Mouse (Mus musculus): ENCODE measurements around the gene Sav1. TPM values are rescaled to one million over a fixed set of nuclear protein-coding genes. Genes with fewer than 3 reads are reported as not detected.

Sav1 gene
- total and polyA plus RNA-seq, 2 experiments, result 5.4 to 10.1 TPM

GRCm38 (mm10) chr12:69967112-69967511, 19.7 kb downstream of the Sav1 start:
- no peak overlapping the region for H3K9ac ChIP-seq (ENCODE audit: low read depth, low read length)
- no peaks in the 10 kb centered on the region; the same call in 1 of the 2 replicates for H3K4me1 ChIP-seq (ENCODE audit: control insufficient read depth, insufficient read depth, low read length)
- H3K27ac ChIP-seq (replicated peaks; ENCODE audit: insufficient read depth, low read depth, low read length), result no peak overlapping the region
- no peak for TF ChIP-seq POLR2A (IDR thresholded peaks at IDR 0.05; ENCODE audit: extremely low read depth, insufficient read depth, low read length)
- no peak for TF ChIP-seq CTCF (IDR thresholded peaks at IDR 0.05; ENCODE audit: low read depth, low read length)
- peaks cover 7% of the 10 kb centered on the region; the same call in 1 of the 2 replicates for H3K79me2 ChIP-seq (ENCODE audit: control insufficient read depth, insufficient read depth, low read length)
- peaks cover 47% of the 10 kb centered on the region for H3K36me3 ChIP-seq (ENCODE audit: control insufficient read depth, insufficient read depth, low read length)
- no peaks in the 10 kb centered on the region for H3K27me3 ChIP-seq (ENCODE audit: control insufficient read depth, insufficient read depth, low read length)
- no peak overlapping the region for H3K4me3 ChIP-seq (ENCODE audit: insufficient read depth, low read depth, low read length)
- 84% methylated on average over 6 of the region's 6 CpGs for WGBS
- no peak for DNase-seq (ENCODE audit: extremely low read depth, low read depth, low spot score)

- no peaks in the 10 kb centered on the region for H3K4me1 ChIP-seq (ENCODE audit: control insufficient read depth, insufficient read depth, low read length)
- DNase-seq (ENCODE audit: extremely low read depth, low read depth, low spot score), result peak; percentile 19
- peaks cover 48% of the 10 kb centered on the region for H3K36me3 ChIP-seq (ENCODE audit: control insufficient read depth, insufficient read depth, low read length)
- no peaks in the 10 kb centered on the region for H3K27me3 ChIP-seq (ENCODE audit: control insufficient read depth, insufficient read depth, low read length)
- 73% methylated on average over 5 of the region's 5 CpGs for WGBS
- H3K9ac ChIP-seq (ENCODE audit: low read depth, low read length), result no peak overlapping the region
- no peak overlapping the region for H3K4me3 ChIP-seq (ENCODE audit: insufficient read depth, low read depth, low read length)
- H3K27ac ChIP-seq (replicated peaks; ENCODE audit: insufficient read depth, low read depth, low read length), result no peak overlapping the region
- peaks cover 3% of the 10 kb centered on the region; the same call in 1 of the 2 replicates for H3K79me2 ChIP-seq (ENCODE audit: control insufficient read depth, insufficient read depth, low read length)
- TF ChIP-seq POLR2A (IDR thresholded peaks at IDR 0.05; ENCODE audit: extremely low read depth, insufficient read depth, low read length) (no peak), CTCF (IDR thresholded peaks at IDR 0.05; ENCODE audit: low read depth, low read length) (no peak)
Measured at GRCm38 (mm10) chr12:69966071-69966470, 20.7 kb downstream of the Sav1 start.

- H3K4me3 ChIP-seq (ENCODE audit: insufficient read depth, low read depth, low read length), result no peak overlapping the region
- no peaks in the 10 kb centered on the region for H3K27me3 ChIP-seq (ENCODE audit: control insufficient read depth, insufficient read depth, low read length)
- TF ChIP-seq POLR2A (IDR thresholded peaks at IDR 0.05; ENCODE audit: extremely low read depth, insufficient read depth, low read length) (no peak), CTCF (IDR thresholded peaks at IDR 0.05; ENCODE audit: low read depth, low read length) (no peak)
- peaks cover 3% of the 10 kb centered on the region; the same call in 1 of the 2 replicates for H3K79me2 ChIP-seq (ENCODE audit: control insufficient read depth, insufficient read depth, low read length)
- no peak for DNase-seq (ENCODE audit: extremely low read depth, low read depth, low spot score)
- no peak overlapping the region for H3K27ac ChIP-seq (replicated peaks; ENCODE audit: insufficient read depth, low read depth, low read length)
- H3K36me3 ChIP-seq (ENCODE audit: control insufficient read depth, insufficient read depth, low read length), result peaks cover 46% of the 10 kb centered on the region
- no peaks in the 10 kb centered on the region for H3K4me1 ChIP-seq (ENCODE audit: control insufficient read depth, insufficient read depth, low read length)
- 87% methylated on average over 3 of the region's 3 CpGs for WGBS
- H3K9ac ChIP-seq (ENCODE audit: low read depth, low read length), result no peak overlapping the region
Measured at GRCm38 (mm10) chr12:69965644-69966043, 21.2 kb downstream of the Sav1 start.

GRCm38 (mm10) chr12:69963141-69963540, 23.7 kb downstream of the Sav1 start:
- TF ChIP-seq CTCF (IDR thresholded peaks at IDR 0.05; ENCODE audit: low read depth, low read length) (no peak), POLR2A (IDR thresholded peaks at IDR 0.05; ENCODE audit: extremely low read depth, insufficient read depth, low read length) (no peak)
- Histone ChIP-seq H3K36me3 (ENCODE audit: control insufficient read depth, insufficient read depth, low read length) (peaks cover 36% of the 10 kb centered on the region), H3K27ac (replicated peaks; ENCODE audit: insufficient read depth, low read depth, low read length) (no peak overlapping the region), H3K27me3 (ENCODE audit: control insufficient read depth, insufficient read depth, low read length) (no peaks in the 10 kb centered on the region), H3K79me2 (ENCODE audit: control insufficient read depth, insufficient read depth, low read length) (no peaks in the 10 kb centered on the region), H3K4me3 (ENCODE audit: insufficient read depth, low read depth, low read length) (no peak overlapping the region), H3K4me1 (ENCODE audit: control insufficient read depth, insufficient read depth, low read length) (no peaks in the 10 kb centered on the region), H3K9ac (ENCODE audit: low read depth, low read length) (no peak overlapping the region)
- no peak for DNase-seq (ENCODE audit: extremely low read depth, low read depth, low spot score)
- 92% methylated on average over 6 of the region's 6 CpGs for WGBS

- Histone ChIP-seq H3K4me1 (ENCODE audit: control insufficient read depth, insufficient read depth, low read length) (no peaks in the 10 kb centered on the region), H3K27me3 (ENCODE audit: control insufficient read depth, insufficient read depth, low read length) (no peaks in the 10 kb centered on the region), H3K79me2 (ENCODE audit: control insufficient read depth, insufficient read depth, low read length) (no peaks in the 10 kb centered on the region), H3K27ac (replicated peaks; ENCODE audit: insufficient read depth, low read depth, low read length) (no peak overlapping the region), H3K9ac (ENCODE audit: low read depth, low read length) (no peak overlapping the region), H3K36me3 (ENCODE audit: control insufficient read depth, insufficient read depth, low read length) (peaks cover 35% of the 10 kb centered on the region), H3K4me3 (ENCODE audit: insufficient read depth, low read depth, low read length) (no peak overlapping the region)
- 44% methylated on average over 4 of the region's 4 CpGs for WGBS
- TF ChIP-seq POLR2A (IDR thresholded peaks at IDR 0.05; ENCODE audit: extremely low read depth, insufficient read depth, low read length) (no peak), CTCF (IDR thresholded peaks at IDR 0.05; ENCODE audit: low read depth, low read length) (peak; percentile 76)
- DNase-seq (ENCODE audit: extremely low read depth, low read depth, low spot score), result peak; percentile 69
Measured at GRCm38 (mm10) chr12:69962468-69962867, 24.3 kb downstream of the Sav1 start.

- WGBS, result 49% methylated on average over 2 of the region's 2 CpGs
- H3K36me3 ChIP-seq (ENCODE audit: control insufficient read depth, insufficient read depth, low read length), result peaks cover 14% of the 10 kb centered on the region
- no peaks in the 10 kb centered on the region for H3K79me2 ChIP-seq (ENCODE audit: control insufficient read depth, insufficient read depth, low read length)
- H3K27ac ChIP-seq (replicated peaks; ENCODE audit: insufficient read depth, low read depth, low read length), result no peak overlapping the region
- no peak overlapping the region for H3K9ac ChIP-seq (ENCODE audit: low read depth, low read length)
- H3K4me1 ChIP-seq (ENCODE audit: control insufficient read depth, insufficient read depth, low read length), result no peaks in the 10 kb centered on the region
- TF ChIP-seq CTCF (IDR thresholded peaks at IDR 0.05; ENCODE audit: low read depth, low read length) (no peak), POLR2A (IDR thresholded peaks at IDR 0.05; ENCODE audit: extremely low read depth, insufficient read depth, low read length) (no peak)
- peak; percentile 26 for DNase-seq (ENCODE audit: extremely low read depth, low read depth, low spot score)
- no peak overlapping the region for H3K4me3 ChIP-seq (ENCODE audit: insufficient read depth, low read depth, low read length)
- no peaks in the 10 kb centered on the region for H3K27me3 ChIP-seq (ENCODE audit: control insufficient read depth, insufficient read depth, low read length)
Measured at GRCm38 (mm10) chr12:69957378-69957777, 29.4 kb downstream of the Sav1 start.

All from liver, adult 2 months (tissue).